Mouse (Mus musculus) activated CD4-positive, CD25-positive, alpha-beta regulatory T cell (primary cell): ENCODE measurements around the gene Epha8. TPM values are rescaled to one million over a fixed set of nuclear protein-coding genes. Genes with fewer than 3 reads are reported as not detected.

ENCODE experiments used
- polyA plus RNA-seq, 2 experiments: library from polyadenylated mRNA; unstranded; fragments of 100-300 nt; shearing (Covaris generic); gene quantifications; one replicate each; pipeline ENCODE4 v1.2.1; 2017

The Epha8 gene
- polyA plus RNA-seq: not detected

GRCm38 (mm10) chr4:136956751-136957446 is at the start of gene Epha8:
Epha8 (minus strand) TSS chr4:136956816.

GRCm38 (mm10) chr4:136898637-136899036 is 58.0 kb downstream of the Epha8 start, which contains the start of gene C1qa:
C1qa (minus strand) TSS chr4:136898803.

GRCm38 (mm10) chr4:136892811-136893210 is 63.8 kb downstream of the Epha8 start, which contains the start of gene C1qc:
C1qc (minus strand) TSS chr4:136893065.

GRCm38 (mm10) chr4:136886101-136886500 is 70.5 kb downstream of the Epha8 start, which contains the start of gene C1qb:
C1qb (minus strand) TSS chr4:136886187.

Other genes with a start within 250 kb of the Epha8 start
- under 1 TPM in 1 of 2 experiments, not detected in 1; 0.18 TPM for gene Ephb2, start 120.8 kb downstream of the Epha8 start, polyA plus RNA-seq
- 10 to 100 TPM in 1 of 2 experiments, 1 to 10 TPM in 1; 8.8 to 50.5 TPM for gene C1qb, start 70.6 kb downstream of the Epha8 start, polyA plus RNA-seq
- 10 to 100 TPM in 1 of 2 experiments, 1 to 10 TPM in 1; 8.8 to 42.7 TPM for gene C1qc, start 63.8 kb downstream of the Epha8 start, polyA plus RNA-seq
- gene C1qa, start 58.0 kb downstream of the Epha8 start, polyA plus RNA-seq: 10 to 100 TPM in 1 of 2 experiments, 1 to 10 TPM in 1; 7.1 to 32.5 TPM
- gene Zbtb40, start 92.0 kb upstream of the Epha8 start, polyA plus RNA-seq: 1 to 10 TPM; 2.2 to 5.9 TPM